In the genomic region with DNA sequence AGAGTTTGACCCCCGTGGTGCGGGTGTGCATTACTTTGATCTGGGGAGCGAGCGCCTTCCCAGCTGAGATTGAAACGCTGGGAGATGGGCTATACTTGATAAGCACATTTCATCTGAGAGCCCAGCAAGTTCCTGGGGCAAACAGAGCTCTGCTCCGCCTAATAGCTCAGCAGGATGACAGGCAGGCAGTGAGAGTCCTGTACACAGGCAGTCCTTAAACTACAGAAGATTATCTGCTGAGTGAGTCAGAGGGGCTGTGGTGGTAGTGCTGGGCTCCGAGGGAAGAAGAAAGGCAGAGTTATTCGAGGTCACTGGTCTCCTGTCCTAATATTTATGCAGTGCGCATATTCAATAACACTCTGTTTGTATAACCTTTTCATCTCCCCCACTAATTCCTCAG, we compare ENCODE assay signal across 11 mouse cellular contexts. TPM values are rescaled to one million over a fixed set of nuclear protein-coding genes. Genes with fewer than 3 reads are reported as not detected.
DNase-seq lines count a peak whose midpoint lies in the region; ATAC-seq and TF ChIP-seq lines count a peak whose summit lies in the region.
"Had no signal": no experiment of that assay in that cellular context is flagged by ENCODE, and none has a peak within 500 bp of the region (broad histone marks: within the 10 kb centered on the region; RNA-seq: fewer than 3 reads in every experiment).

No protein-coding gene starts in this region.

- TF ChIP-seq CTCF in lung, postnatal 0 days (IDR thresholded peaks at IDR 0.05): no peak
- no peak for TF ChIP-seq CTCF in lung, adult 2 months (IDR thresholded peaks at IDR 0.05; ENCODE audit: insufficient read depth, low read length)

- H3K4me1 ChIP-seq in heart, embryonic 13.5 days: peaks cover 26% of the 10 kb centered on the region
- no peaks in the 10 kb centered on the region for H3K4me1 ChIP-seq in lung, postnatal 0 days (ENCODE audit: insufficient read depth, low read depth, low read length)
- H3K4me1 ChIP-seq in lung, adult 2 months (ENCODE audit: control insufficient read depth, insufficient read depth, low read length): no peaks in the 10 kb centered on the region
- peaks cover 7% of the 10 kb centered on the region for H3K4me1 ChIP-seq in limb, embryonic 14.5 days (ENCODE audit: control insufficient read depth, insufficient read depth, low read length)
- peaks cover 7% of the 10 kb centered on the region; the same call in 1 of the 2 replicates for H3K4me1 ChIP-seq in stomach, embryonic 16.5 days (ENCODE audit: control insufficient read depth, insufficient read depth, low read length)

- 0 out of 2 replicates have a peak overlapping the region, but pooled peaks have one; percentile 38 for H3K9ac ChIP-seq in heart, embryonic 13.5 days
- H3K9ac ChIP-seq in lung, postnatal 0 days (replicated peaks; ENCODE audit: low read depth): no peak overlapping the region
- 0 out of 2 replicates have a peak overlapping the region, but pooled peaks have one; percentile 7 for H3K9ac ChIP-seq in limb, embryonic 14.5 days (ENCODE audit: low read depth, low read length, severe bottlenecking)
- no peak overlapping the region; the same call in 1 of the 2 replicates for H3K9ac ChIP-seq in stomach, embryonic 16.5 days (ENCODE audit: low read length)

- H3K4me3 ChIP-seq in heart, embryonic 13.5 days: no peak overlapping the region
- no peak overlapping the region for H3K4me3 ChIP-seq in lung, postnatal 0 days (ENCODE audit: low read depth, low read length)
- H3K4me3 ChIP-seq in lung, adult 2 months (replicated peaks; ENCODE audit: extremely low read depth, low read depth, low read length): no peak overlapping the region
- no peak overlapping the region for H3K4me3 ChIP-seq in limb, embryonic 14.5 days (replicated peaks; ENCODE audit: low read length)
- H3K4me3 ChIP-seq in stomach, embryonic 16.5 days (replicated peaks; ENCODE audit: low read length): peak overlapping the region; percentile 11; the same call in 1 of the 2 replicates

- intact Hi-C loops in heart, postnatal 10 days (cut with DNase I): no loop called here

- no peaks in the 10 kb centered on the region for H3K9me3 ChIP-seq in heart, embryonic 13.5 days
- H3K9me3 ChIP-seq in lung, postnatal 0 days (ENCODE audit: low read length): no peaks in the 10 kb centered on the region
- no peaks in the 10 kb centered on the region for H3K9me3 ChIP-seq in limb, embryonic 14.5 days (ENCODE audit: control insufficient read depth, low read length)
- H3K9me3 ChIP-seq in stomach, embryonic 16.5 days (replicated peaks; ENCODE audit: control insufficient read depth, low read length): no peaks in the 10 kb centered on the region

- no peaks in the 10 kb centered on the region for H3K27me3 ChIP-seq in heart, embryonic 13.5 days (replicated peaks)
- no peaks in the 10 kb centered on the region for H3K27me3 ChIP-seq in lung, postnatal 0 days (replicated peaks; ENCODE audit: insufficient read depth, low read length)
- no peaks in the 10 kb centered on the region for H3K27me3 ChIP-seq in limb, embryonic 14.5 days (ENCODE audit: control insufficient read depth, insufficient read depth, low read length)
- H3K27me3 ChIP-seq in stomach, embryonic 16.5 days (ENCODE audit: control insufficient read depth, insufficient read depth, low read length): no peaks in the 10 kb centered on the region

- TF ChIP-seq POLR2A in lung, adult 2 months (IDR thresholded peaks at IDR 0.05; ENCODE audit: borderline replicate concordance, extremely low read depth, low read depth, low read length): no peak
- no peak for TF ChIP-seq POLR2A in limb, embryonic 14.5 days (IDR thresholded peaks at IDR 0.05; ENCODE audit: borderline replicate concordance, extremely low read depth, insufficient read depth, insufficient read length)

- no peak for ATAC-seq in heart, embryonic 13.5 days (ENCODE audit: extremely low read depth, insufficient number of reproducible peaks, low FRiP score, low TSS enrichment)
- ATAC-seq in lung, postnatal 0 days: peak; percentile 32; the same call in 1 of the 2 replicates
- no peak for ATAC-seq in limb, embryonic 14.5 days (ENCODE audit: low FRiP score, low read depth)
- ATAC-seq in stomach, embryonic 16.5 days (ENCODE audit: insufficient read depth, low FRiP score): 0 out of 2 replicates have a peak, but pooled peaks have one; percentile 47
- no peak for ATAC-seq in frontal cortex, adult (ENCODE audit: low TSS enrichment)

- 17% methylated on average over 9 of the region's 9 CpGs for WGBS in heart, embryonic 13.5 days
- WGBS in lung, postnatal 0 days: 17% methylated on average over 9 of the region's 9 CpGs
- WGBS in lung, adult 2 months: 22% methylated on average over 9 of the region's 9 CpGs
- WGBS in limb, embryonic 14.5 days: 44% methylated on average over 9 of the region's 9 CpGs
- 12% methylated on average over 9 of the region's 9 CpGs for WGBS in stomach, embryonic 16.5 days

- TF ChIP-seq EP300 in lung, postnatal 0 days (IDR thresholded peaks at IDR 0.05): no peak

- H3K36me3 ChIP-seq in heart, embryonic 13.5 days: no peaks in the 10 kb centered on the region
- H3K36me3 ChIP-seq in lung, postnatal 0 days (ENCODE audit: insufficient read depth, low read length): no peaks in the 10 kb centered on the region
- no peaks in the 10 kb centered on the region for H3K36me3 ChIP-seq in limb, embryonic 14.5 days (ENCODE audit: control insufficient read depth, insufficient read depth, low read length)
- no peaks in the 10 kb centered on the region for H3K36me3 ChIP-seq in stomach, embryonic 16.5 days (ENCODE audit: control insufficient read depth, insufficient read depth, low read length)

- H3K27ac ChIP-seq in heart, embryonic 13.5 days (replicated peaks): no peak overlapping the region
- no peak overlapping the region for H3K27ac ChIP-seq in lung, postnatal 0 days (ENCODE audit: low read length)
- no peak overlapping the region for H3K27ac ChIP-seq in limb, embryonic 14.5 days (replicated peaks; ENCODE audit: low read depth, low read length)
- no peak overlapping the region for H3K27ac ChIP-seq in stomach, embryonic 16.5 days (ENCODE audit: low read length)

- peak overlapping the region; percentile 48 for H3K4me2 ChIP-seq in heart, embryonic 13.5 days
- 0 out of 2 replicates have a peak overlapping the region, but pooled peaks have one; percentile 9 for H3K4me2 ChIP-seq in lung, postnatal 0 days (replicated peaks; ENCODE audit: low read depth, low read length)
- no peak overlapping the region; the same call in 1 of the 2 replicates for H3K4me2 ChIP-seq in limb, embryonic 14.5 days (replicated peaks; ENCODE audit: low read depth, low read length, severe bottlenecking)
- peak overlapping the region; percentile 34; the same call in 1 of the 2 replicates for H3K4me2 ChIP-seq in stomach, embryonic 16.5 days (ENCODE audit: low read depth, low read length)

- no peak for DNase-seq in heart, postnatal 10 days
- peak; percentile 17 for DNase-seq in lung, postnatal 0 days (ENCODE audit: low spot score)
- DNase-seq in lung, adult 2 months: no peak
- DNase-seq in limb, embryonic 14.5 days (ENCODE audit: low spot score): no peak
- no peak for DNase-seq in kidney, postnatal 36 days
- DNase-seq: kidney, adult 11 months had no signal

RNA-seq across cellular contexts. Expression of a gene that starts 3.8 kb away (rescaled TPM):
- not detected in 2 replicates for polyA plus RNA-seq in heart, embryonic 13.5 days (2015; fragmentation: Nextera tagmentation; extraction: Ambion mirVana)
- not detected for total RNA-seq in heart, postnatal 10 days (2021)
- polyA plus RNA-seq in lung, postnatal 0 days (2015; fragmentation: Nextera tagmentation; extraction: Ambion mirVana): not detected in 2 replicates
- not detected in 2 replicates for polyA plus RNA-seq in lung, adult 2 months (2012; rRNA removed)
- polyA plus RNA-seq in limb, embryonic 14.5 days (2012; rRNA removed): 0.11 and 0.14 TPM in 2 replicates
- polyA plus RNA-seq in limb, embryonic 14.5 days (2014; fragmentation: Nextera tagmentation; extraction: Ambion mirVana): 0.14 and 0.25 TPM in 2 replicates
- 0.32 and 0.53 TPM in 2 replicates for polyA plus RNA-seq in stomach, embryonic 16.5 days (2015; fragmentation: Nextera tagmentation; extraction: Ambion mirVana)
- total RNA-seq: left cerebral cortex, adult 8-10 months; megakaryocyte progenitor cell, adult 5-6 weeks had no signal

Comparison
In these comparisons a context has a peak if more than half of its experiments do, and no peak if none do; other contexts are left out.
1. ATAC-seq: peak in lung, postnatal 0 days (single experiment) and stomach, embryonic 16.5 days (single experiment); none in heart, embryonic 13.5 days (single experiment), limb, embryonic 14.5 days (single experiment) and frontal cortex, adult (single experiment).
2. H3K9ac ChIP-seq: peak in heart, embryonic 13.5 days (single experiment) and limb, embryonic 14.5 days (single experiment); none in lung, postnatal 0 days (single experiment) and stomach, embryonic 16.5 days (single experiment).